17 mouse cellular contexts compared by ENCODE assay signal in the genomic region with DNA sequence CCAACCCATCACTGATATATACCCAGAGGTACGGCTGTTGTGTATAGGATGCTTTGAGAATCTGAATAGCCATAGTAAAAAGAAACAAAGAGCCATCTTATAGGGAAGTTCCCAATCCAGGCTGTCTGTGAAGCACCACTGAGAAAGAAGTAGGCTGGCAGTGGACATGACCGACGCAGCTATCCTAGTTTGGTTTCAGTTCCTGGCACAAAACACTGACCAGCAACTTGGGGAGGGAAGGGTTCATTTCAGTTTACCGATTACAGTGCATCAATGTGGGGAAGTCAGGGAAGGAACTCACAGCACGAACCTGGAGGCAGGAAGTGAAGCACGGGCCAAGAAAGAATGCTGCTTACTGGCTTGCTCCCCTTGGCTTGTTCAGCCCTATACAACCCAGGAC.
"Had no signal": no experiment of that assay in that cellular context is flagged by ENCODE, and none has a peak within 500 bp of the region (broad histone marks: within the 10 kb centered on the region; RNA-seq: fewer than 3 reads in every experiment).

No protein-coding gene starts in this region.

- H3K27me3 ChIP-seq: kidney, embryonic 15.5 days; limb, embryonic 15.5 days; liver, embryonic 15.5 days; midbrain, embryonic 15.5 days; neural tube, embryonic 15.5 days had no signal

- H3K9me3 ChIP-seq: kidney, embryonic 15.5 days; limb, embryonic 15.5 days; liver, embryonic 15.5 days; midbrain, embryonic 15.5 days; neural tube, embryonic 15.5 days had no signal

- H3K27ac ChIP-seq: kidney, embryonic 15.5 days; limb, embryonic 15.5 days; liver, embryonic 15.5 days; midbrain, embryonic 15.5 days; neural tube, embryonic 15.5 days had no signal

- H3K9ac ChIP-seq: kidney, embryonic 15.5 days; limb, embryonic 15.5 days; liver, embryonic 15.5 days; lung, embryonic 14.5 days; midbrain, embryonic 15.5 days; neural tube, embryonic 15.5 days had no signal

- H3K4me2 ChIP-seq: kidney, embryonic 15.5 days; limb, embryonic 15.5 days; liver, embryonic 15.5 days; lung, embryonic 14.5 days; midbrain, embryonic 11.5 days; midbrain, embryonic 15.5 days; neural tube, embryonic 15.5 days had no signal

- H3K4me3 ChIP-seq: kidney, embryonic 15.5 days; limb, embryonic 15.5 days; liver, embryonic 15.5 days; midbrain, embryonic 15.5 days; neural tube, embryonic 15.5 days had no signal

- DNase-seq: kidney, adult 2 months; kidney, postnatal 14 days; layer of hippocampus, postnatal 36 days; lung, embryonic 14.5 days; lung, postnatal 10 days; lung, postnatal 4 days; right cerebral cortex, adult 18-20 months; right cerebral cortex, postnatal 25 days; thymus, adult 18-20 months; thymus, postnatal 14 days had no signal

- H3K4me1 ChIP-seq: kidney, embryonic 15.5 days; liver, embryonic 15.5 days; midbrain, embryonic 15.5 days had no signal

- ATAC-seq: intestine, embryonic 16.5 days; midbrain, embryonic 15.5 days had no signal

- H3K36me3 ChIP-seq: kidney, embryonic 15.5 days; limb, embryonic 15.5 days; liver, embryonic 15.5 days; midbrain, embryonic 15.5 days; neural tube, embryonic 15.5 days had no signal
